Comparison of ENCODE assay signal across 14 mouse cellular contexts in genomic region chr15:44083680-44084079, GRCm38 (mm10).
DNase-seq lines count a peak whose midpoint lies in the region.
"Had no signal": no experiment of that assay in that cellular context is flagged by ENCODE, and none has a peak within 500 bp of the region (broad histone marks: within the 10 kb centered on the region; RNA-seq: fewer than 3 reads in every experiment).

No protein-coding gene starts in this region.

- DNase-seq in heart, adult 8-10 months (ENCODE audit: low spot score) = peak; percentile 3
- DNase-seq in heart, postnatal 14 days = no peak
- DNase-seq in kidney, adult 8-10 months = peak; percentile 14 to 57
- DNase-seq in kidney, adult 18-20 months = no peak
- DNase-seq in Muller cell, postnatal 12 days (ENCODE audit: inconsistent ontology term) = peak; percentile 82
- DNase-seq in fat pad, adult 2 months (ENCODE audit: extremely low read depth, low read depth, low spot score) = peak; percentile 14
- DNase-seq: adrenal gland, adult 8-10 months; adrenal gland, postnatal 25 days; cerebellum, adult 11-12 months; cerebellum, adult 8-10 months; cerebellum, postnatal 14 days; forebrain, postnatal 0 days; gastrocnemius, adult 2 months; gastrocnemius, postnatal 14 days had no signal

- intact Hi-C loops in heart, postnatal 14 days (cut with DNase I) = no loop called here

Comparison
In these comparisons a context has a peak if more than half of its experiments do, and no peak if none do; other contexts are left out.
1. DNase-seq: peak in heart, adult 8-10 months (single experiment), kidney, adult 8-10 months (2 of 2), Muller cell, postnatal 12 days (single experiment) and fat pad, adult 2 months (single experiment); none in heart, postnatal 14 days (0 of 2) and kidney, adult 18-20 months (single experiment).